Mouse (Mus musculus) neutrophil, adult 83 days (primary cell): ENCODE measurements around the gene Xpo1. TPM values are rescaled to one million over a fixed set of nuclear protein-coding genes. Genes with fewer than 3 reads are reported as not detected.

ENCODE experiments used
- total RNA-seq, 2 experiments: library from RNA; stranded (reverse); gene quantifications; one replicate each; pipeline ENCODE4 v1.2.4; 2023

Gene Xpo1
- total RNA-seq = 10 to 100 TPM; 78.6 to 81.9 TPM

GRCm38 (mm10) chr11:23255427-23256193 is at the start of gene Xpo1:
TSS of gene Xpo1 (plus strand) at chr11:23256041.

GRCm38 (mm10) chr11:23306764-23307565 is 51.1 kb downstream of the Xpo1 start, which contains the start of gene Usp34:
TSS of gene Usp34 (plus strand) at chr11:23306895.

Other genes with a start within 250 kb of the Xpo1 start
- gene Fam161a, start 248.5 kb upstream of the Xpo1 start, total RNA-seq = 1 to 10 TPM; 3.7 to 3.8 TPM
- gene Usp34, start 50.9 kb downstream of the Xpo1 start, total RNA-seq = 10 to 100 TPM; 46.2 to 52.6 TPM
- gene Ahsa2, start 242.0 kb downstream of the Xpo1 start, total RNA-seq = 10 to 100 TPM; 19.0 to 28.1 TPM